Mouse (Mus musculus) intestine, embryonic 14.5 days (tissue): ENCODE results near the gene Htr1f. TPM values are rescaled to one million over a fixed set of nuclear protein-coding genes. Genes with fewer than 3 reads are reported as not detected.
A peak's percentile ranks its signal among the peaks of the same experiment; 100 is the strongest.

ENCODE experiments used
- ATAC-seq: fragments of 200-750 bp; cut with Nextera tagmentation; replicated peaks from 2 replicates; pipeline ENCODE4 v1.8.0; 2017; ENCODE audit warnings: low read depth, moderate number of reproducible peaks, moderate TSS enrichment, moderate library complexity; ENCODE audit not compliant: low FRiP score, low TSS enrichment
- DNase-seq: peaks from one replicate; pipeline ENCODE4 v3.0.0-alpha.2; 2018; ENCODE audit warnings: low spot score
- H3K27ac ChIP-seq: fragments of 300-500 bp; sonication (generic); 2 replicates; pipeline ENCODE4 v1.5.1; 2014; ENCODE audit warnings: low read depth, mild to moderate bottlenecking, control low read depth
- H3K27me3 ChIP-seq: fragments of 300-500 bp; sonication (generic); replicated peaks from 2 replicates; pipeline ENCODE4 v1.6.1; 2014; ENCODE audit warnings: low read length, control low read depth; ENCODE audit not compliant: control insufficient read depth, insufficient read depth
- H3K36me3 ChIP-seq: fragments of 300-500 bp; sonication (generic); 2 replicates; pipeline ENCODE4 v1.6.1; 2014; ENCODE audit warnings: low read length, control low read depth; ENCODE audit not compliant: control insufficient read depth, insufficient read depth
- H3K4me1 ChIP-seq: fragments of 300-500 bp; sonication (generic); replicated peaks from 2 replicates; pipeline ENCODE4 v1.6.1; 2014; ENCODE audit warnings: low read length, control low read depth, mixed read lengths; ENCODE audit not compliant: control insufficient read depth, insufficient read depth
- H3K4me2 ChIP-seq: fragments of 300-500 bp; sonication (generic); 2 replicates; pipeline ENCODE4 v1.6.1; 2014; ENCODE audit warnings: low read length
- H3K4me3 ChIP-seq: fragments of 300-500 bp; sonication (generic); 2 replicates; pipeline ENCODE4 v1.5.1; 2014; ENCODE audit warnings: low read depth, low read length, control low read depth, mixed read lengths
- H3K9ac ChIP-seq: fragments of 300-500 bp; sonication (generic); 2 replicates; pipeline ENCODE4 v1.6.1; 2014; ENCODE audit warnings: mild to moderate bottlenecking, low read length
- H3K9me3 ChIP-seq: fragments of 300-500 bp; sonication (generic); 2 replicates; pipeline ENCODE4 v1.6.1; 2016; ENCODE audit warnings: low read length, control low read depth; ENCODE audit not compliant: control insufficient read depth
- WGBS: fragments of 180-500 bp; shearing (Covaris S2); extraction: QIAGEN DNeasy Blood & Tissue Kit; methylation state at CpG from one replicate; pipeline ENCODE4 v1.1.7; 2014; 5-methylcytosine and 5-hydroxymethylcytosine counted together
- polyA plus RNA-seq: library from polyadenylated mRNA; unstranded; fragments of >200 nt; fragmentation: Nextera tagmentation; extraction: Ambion mirVana; gene quantifications from 2 replicates; pipeline ENCODE4 v1.2.1, GENCODE M21; 2014

Gene Htr1f
- 0.13 TPM in 1 of 2 replicates, not detected in the other for polyA plus RNA-seq

- no peak within 1 kb of the TSS for H3K27ac ChIP-seq
- H3K36me3 ChIP-seq, result no peaks in the 10 kb centered on the region
- no peaks in the 10 kb centered on the region; the same call in 1 of the 2 replicates for H3K4me1 ChIP-seq
- H3K9me3 ChIP-seq, result no peaks in the 10 kb centered on the region
- DNase-seq (peak; percentile 56), ATAC-seq (0 out of 2 replicates have a peak, but pooled peaks have one; percentile 27)
- H3K9ac ChIP-seq, result peak within 1 kb of the TSS; percentile 35; the same call in 1 of the 2 replicates
- peaks cover 27% of the 10 kb centered on the region for H3K27me3 ChIP-seq
- 4% methylated on average over 40 of the region's 41 CpGs for WGBS
- H3K4me2 ChIP-seq, result peak within 1 kb of the TSS; percentile 81
- H3K4me3 ChIP-seq, result peak within 1 kb of the TSS; percentile 40
These were observed at the start of gene Htr1f for GRCm38 (mm10) chr16:65105184-65105931. Gene Htr1f, minus strand, starts transcription at chr16:65105854.

GRCm38 (mm10) chr16:65139771-65140170, 34.1 kb upstream of the Htr1f start:
- Histone ChIP-seq H3K9me3 (no peaks in the 10 kb centered on the region), H3K27ac (no peak overlapping the region), H3K9ac (no peak overlapping the region), H3K4me2 (no peak overlapping the region), H3K36me3 (no peaks in the 10 kb centered on the region), H3K27me3 (no peaks in the 10 kb centered on the region), H3K4me3 (no peak overlapping the region), H3K4me1 (no peaks in the 10 kb centered on the region)
- 80% methylated on average over 2 of the region's 2 CpGs for WGBS
- DNase-seq (no peak), ATAC-seq (no peak)

GRCm38 (mm10) chr16:65129391-65129790, 23.7 kb upstream of the Htr1f start:
- Histone ChIP-seq H3K4me1 (no peaks in the 10 kb centered on the region), H3K4me2 (no peak overlapping the region), H3K9me3 (no peaks in the 10 kb centered on the region), H3K27ac (no peak overlapping the region), H3K36me3 (no peaks in the 10 kb centered on the region), H3K4me3 (no peak overlapping the region), H3K27me3 (no peaks in the 10 kb centered on the region), H3K9ac (no peak overlapping the region)
- WGBS, result 74% methylated on average over 2 of the region's 2 CpGs
- no peak for ATAC-seq
- DNase-seq, result no peak

- DNase-seq (no peak), ATAC-seq (no peak)
- Histone ChIP-seq H3K27me3 (no peaks in the 10 kb centered on the region), H3K27ac (no peak overlapping the region), H3K9ac (no peak overlapping the region), H3K4me2 (no peak overlapping the region), H3K4me3 (no peak overlapping the region), H3K4me1 (no peaks in the 10 kb centered on the region), H3K9me3 (no peaks in the 10 kb centered on the region), H3K36me3 (no peaks in the 10 kb centered on the region)
- WGBS, result 75% methylated on average over 3 of the region's 3 CpGs
These were observed 22.2 kb upstream of the Htr1f start for GRCm38 (mm10) chr16:65127846-65128245.

GRCm38 (mm10) chr16:65112221-65112620, 6.6 kb upstream of the Htr1f start:
- Histone ChIP-seq H3K4me3 (no peak overlapping the region), H3K27me3 (no peaks in the 10 kb centered on the region), H3K9me3 (no peaks in the 10 kb centered on the region), H3K27ac (no peak overlapping the region), H3K4me1 (no peaks in the 10 kb centered on the region), H3K9ac (no peak overlapping the region), H3K36me3 (no peaks in the 10 kb centered on the region), H3K4me2 (no peak overlapping the region)
- no peak for ATAC-seq
- 91% methylated on average over 1 of the region's 1 CpGs for WGBS
- DNase-seq, result no peak

GRCm38 (mm10) chr16:65093552-65093951, 12.1 kb downstream of the Htr1f start:
- 96% methylated on average over 5 of the region's 5 CpGs for WGBS
- no peak overlapping the region for H3K4me2 ChIP-seq
- DNase-seq, result no peak

GRCm38 (mm10) chr16:65083475-65083874, 22.2 kb downstream of the Htr1f start:
- Histone ChIP-seq H3K9me3 (no peaks in the 10 kb centered on the region), H3K4me3 (no peak overlapping the region), H3K27me3 (no peaks in the 10 kb centered on the region), H3K4me1 (no peaks in the 10 kb centered on the region), H3K4me2 (no peak overlapping the region), H3K9ac (no peak overlapping the region), H3K36me3 (no peaks in the 10 kb centered on the region), H3K27ac (no peak overlapping the region)
- ATAC-seq, result no peak
- no peak for DNase-seq
- 21% methylated on average over 2 of the region's 2 CpGs for WGBS

More at GRCm38 (mm10) chr16:65093552-65093951, 12.1 kb downstream of the Htr1f start:
- ATAC-seq, result no peak
- Histone ChIP-seq H3K27ac (no peak overlapping the region), H3K36me3 (no peaks in the 10 kb centered on the region), H3K9me3 (no peaks in the 10 kb centered on the region), H3K9ac (no peak overlapping the region), H3K4me1 (no peaks in the 10 kb centered on the region), H3K27me3 (no peaks in the 10 kb centered on the region), H3K4me3 (no peak overlapping the region)

- Histone ChIP-seq H3K27me3 (no peaks in the 10 kb centered on the region), H3K36me3 (no peaks in the 10 kb centered on the region), H3K4me2 (no peak overlapping the region), H3K27ac (no peak overlapping the region), H3K9ac (no peak overlapping the region), H3K4me1 (no peaks in the 10 kb centered on the region), H3K4me3 (no peak overlapping the region), H3K9me3 (no peaks in the 10 kb centered on the region)
- no peak for ATAC-seq
- DNase-seq, result no peak
- WGBS, result 62% methylated on average over 1 of the region's 1 CpGs
These were observed 35.8 kb downstream of the Htr1f start for GRCm38 (mm10) chr16:65069867-65070266.

- Histone ChIP-seq H3K27ac (no peak overlapping the region), H3K4me1 (no peaks in the 10 kb centered on the region), H3K27me3 (no peaks in the 10 kb centered on the region), H3K9me3 (no peaks in the 10 kb centered on the region), H3K4me2 (no peak overlapping the region), H3K9ac (no peak overlapping the region), H3K36me3 (no peaks in the 10 kb centered on the region), H3K4me3 (no peak overlapping the region)
- DNase-seq, result no peak
- ATAC-seq, result no peak
These were observed 39.4 kb downstream of the Htr1f start for GRCm38 (mm10) chr16:65066264-65066663.
